Mouse (Mus musculus): ENCODE results near the gene Gprc5c.
A peak's percentile ranks its signal among the peaks of the same experiment; 100 is the strongest.

Gprc5c gene

GRCm38 (mm10) chr11:114850452-114851268 is at the start of gene Gprc5c:
Gprc5c (plus strand) TSS chr11:114851152.
- DNase-seq (ENCODE audit: extremely low spot score) = peak; percentile 74

DNA sequence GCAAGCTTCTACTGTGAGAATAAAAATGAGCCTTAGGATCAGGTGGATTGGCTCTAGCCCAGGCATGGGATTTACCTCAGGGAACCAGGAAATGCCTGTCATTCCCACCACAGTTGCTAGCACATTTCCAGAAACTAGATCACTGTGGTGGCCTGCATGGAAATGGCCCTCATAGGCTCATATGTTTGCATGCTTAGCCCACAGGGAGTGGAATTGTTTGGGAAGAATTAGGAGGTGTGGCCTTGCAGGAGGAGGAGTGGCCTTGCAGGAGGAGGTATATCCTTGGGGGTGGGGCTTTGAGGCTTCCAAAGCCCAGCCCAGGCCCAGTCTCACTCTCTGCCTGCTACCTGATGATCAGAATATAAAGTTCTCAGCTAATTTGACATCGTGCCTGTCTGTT is 49.0 kb upstream of the Gprc5c start:
- no peak for DNase-seq (ENCODE audit: extremely low spot score)

GRCm38 (mm10) chr11:114802540-114803267 is 48.2 kb upstream of the Gprc5c start:
- DNase-seq (ENCODE audit: extremely low spot score) = no peak

GRCm38 (mm10) chr11:114803990-114804389 is 47.0 kb upstream of the Gprc5c start:
- DNase-seq (ENCODE audit: extremely low spot score) = no peak

GRCm38 (mm10) chr11:114807025-114807424 is 43.9 kb upstream of the Gprc5c start:
- DNase-seq (ENCODE audit: extremely low spot score) = no peak

GRCm38 (mm10) chr11:114807686-114808427 is 43.1 kb upstream of the Gprc5c start:
- DNase-seq (ENCODE audit: extremely low spot score) = no peak

DNA sequence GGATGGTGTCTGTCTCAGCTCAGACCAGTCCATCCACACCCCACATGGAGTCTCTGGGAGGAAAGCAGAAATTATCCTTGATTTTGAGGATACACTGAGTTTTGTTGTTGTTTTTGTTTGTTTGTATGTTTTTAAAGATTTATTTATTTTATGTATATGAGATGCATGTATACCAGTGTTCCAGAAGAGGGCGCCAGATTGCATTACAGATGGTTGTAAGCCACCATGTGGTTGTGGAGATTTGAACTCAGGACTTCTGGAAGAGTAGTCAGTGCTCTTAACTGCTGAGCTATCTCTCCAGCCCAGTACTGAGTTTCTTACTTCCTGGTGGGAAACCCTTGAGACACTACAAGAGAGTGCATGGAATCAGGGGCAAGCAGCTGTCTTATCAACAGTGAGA is 41.6 kb upstream of the Gprc5c start:
- no peak for DNase-seq (ENCODE audit: extremely low spot score)

DNA sequence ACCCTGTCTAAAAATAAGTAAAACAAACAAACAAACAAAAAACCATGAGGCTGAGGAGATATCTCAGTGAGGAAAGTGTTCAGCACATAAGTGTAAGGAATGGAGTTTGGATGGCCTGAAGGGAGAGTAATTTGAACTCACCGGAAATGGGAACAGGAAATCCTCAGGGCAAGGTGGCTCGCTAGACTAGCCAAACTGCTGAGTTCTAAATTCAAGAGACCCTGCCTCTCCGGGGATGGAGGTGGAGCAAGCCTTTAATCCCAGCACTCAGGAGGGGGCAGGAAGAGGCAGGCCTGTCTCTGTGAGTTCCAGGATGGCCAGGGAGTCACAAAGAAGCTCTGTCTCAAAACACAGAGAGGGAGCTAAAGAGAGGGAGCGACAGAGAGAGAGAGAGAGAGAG is 40.6 kb upstream of the Gprc5c start:
- DNase-seq (ENCODE audit: extremely low spot score) = no peak

DNA sequence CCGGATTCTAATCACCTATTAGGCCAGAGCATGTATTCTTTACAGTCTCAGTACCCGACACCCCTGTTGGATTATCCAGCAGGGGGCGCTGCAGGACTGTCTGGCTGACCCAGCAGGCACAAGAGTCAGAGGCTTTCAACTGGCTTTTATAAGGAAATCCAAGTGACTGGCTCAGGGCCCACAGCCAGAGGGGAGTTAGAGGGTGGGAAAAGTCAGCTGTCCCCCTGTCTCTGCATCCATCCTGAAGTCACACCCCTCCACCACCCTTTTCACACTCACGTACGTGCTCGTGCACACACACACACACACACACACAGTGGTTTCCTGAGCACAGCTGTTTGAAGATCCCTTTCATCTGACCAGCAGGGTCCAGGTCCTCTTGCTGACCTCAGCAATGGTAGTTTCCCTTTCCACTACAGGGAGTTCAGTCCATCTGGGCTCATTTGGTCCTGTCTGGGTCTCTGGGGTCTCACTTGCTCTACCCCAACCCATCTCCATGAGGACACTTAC is 38.2 kb upstream of the Gprc5c start:
- peak; percentile 93 for DNase-seq (ENCODE audit: extremely low spot score)

DNA sequence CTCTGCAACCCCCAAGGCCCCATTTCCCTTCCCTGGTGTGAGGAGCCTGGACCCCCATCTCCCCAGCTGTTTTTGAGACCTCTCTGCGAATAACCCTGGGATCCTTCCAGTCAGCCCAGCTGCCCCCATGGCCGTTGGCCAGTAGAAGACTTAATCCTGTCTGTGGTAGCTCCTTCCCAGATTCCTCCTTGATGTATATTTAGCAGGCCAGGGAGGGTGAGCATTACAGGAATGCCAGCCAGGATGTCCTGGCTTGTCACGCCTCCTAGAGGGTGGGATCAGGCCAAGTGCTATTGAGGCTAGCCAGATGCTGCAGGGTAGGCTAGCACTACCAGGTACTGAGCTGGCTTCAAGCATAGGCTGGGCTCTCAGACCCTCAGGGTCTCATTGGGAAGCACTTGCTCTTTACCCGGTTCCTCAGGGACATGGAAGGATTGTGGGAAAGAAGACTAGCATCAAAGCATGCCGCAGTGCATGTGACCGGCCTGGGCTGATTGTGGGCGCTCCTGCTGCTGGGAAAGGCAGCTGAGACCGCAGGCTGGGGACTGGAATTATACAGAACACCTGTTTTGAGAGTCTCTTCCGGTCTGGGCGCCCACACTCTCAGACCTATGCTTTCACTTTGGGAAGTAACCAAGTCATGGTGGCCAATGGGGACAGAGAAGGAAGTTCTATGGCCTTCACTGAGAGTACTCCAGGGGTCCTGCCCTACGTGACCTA is 35.9 kb upstream of the Gprc5c start:
- DNase-seq (ENCODE audit: extremely low spot score) = no peak

DNA sequence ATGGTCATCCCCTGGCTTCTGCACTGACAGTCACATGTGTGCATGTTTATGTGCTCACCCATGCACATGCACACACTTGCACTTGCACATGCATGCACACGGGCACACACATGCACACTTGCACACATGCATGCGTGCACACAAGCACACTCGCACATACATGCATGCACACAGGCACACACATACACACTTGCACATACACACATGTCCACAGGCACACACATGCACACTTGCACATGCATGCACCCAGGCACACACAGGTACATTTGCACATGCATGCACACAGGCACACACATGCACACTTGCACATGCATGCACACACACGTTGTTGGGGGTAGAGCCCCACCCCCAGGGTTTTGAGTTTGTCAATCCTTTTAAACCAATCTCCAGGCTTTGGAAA is 34.0 kb upstream of the Gprc5c start:
- DNase-seq (ENCODE audit: extremely low spot score) = no peak

DNA sequence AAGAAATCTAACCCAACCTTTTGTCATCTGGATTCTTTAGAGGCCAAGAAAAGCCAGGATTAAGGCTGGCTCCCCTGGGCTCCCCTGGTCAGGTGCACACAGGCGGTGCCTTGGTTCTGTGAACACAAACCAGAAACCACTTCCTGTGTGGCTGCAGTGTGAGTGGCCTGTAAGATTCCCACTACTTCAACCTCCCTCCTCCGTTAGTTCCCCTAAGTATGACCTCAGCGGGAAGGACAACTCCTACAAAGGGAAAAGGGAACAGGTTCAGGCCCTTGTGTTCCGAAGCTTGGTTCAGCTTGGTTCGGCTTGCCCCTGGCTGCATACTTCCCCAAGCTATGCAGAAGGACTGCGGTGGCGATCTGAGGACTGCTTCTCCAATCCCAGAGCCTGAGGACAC is 32.8 kb upstream of the Gprc5c start:
- no peak for DNase-seq (ENCODE audit: extremely low spot score)

DNA sequence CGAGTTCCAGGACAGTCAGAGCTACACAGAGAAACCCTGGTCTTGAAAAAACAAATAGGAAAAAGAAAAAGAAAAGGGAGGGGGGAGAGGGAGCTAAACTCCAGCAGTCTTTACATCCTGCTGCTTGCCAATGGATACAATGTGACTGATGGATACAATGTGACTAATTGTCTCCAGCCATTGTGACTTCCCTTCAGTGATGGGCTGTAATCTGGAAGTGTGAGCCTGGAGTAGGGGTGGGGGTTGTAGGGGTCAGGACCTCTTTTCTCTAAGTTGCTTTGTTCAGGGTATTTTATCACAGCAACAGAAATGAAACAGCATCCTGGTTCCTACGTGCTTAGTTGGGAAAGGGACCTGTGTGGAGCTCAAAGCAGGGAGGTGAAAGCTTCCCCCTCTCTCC is 31.8 kb upstream of the Gprc5c start:
- DNase-seq (ENCODE audit: extremely low spot score) = no peak

- no peak for DNase-seq (ENCODE audit: extremely low spot score)
Measured at GRCm38 (mm10) chr11:114820444-114820843, 30.5 kb upstream of the Gprc5c start.

- no peak for DNase-seq (ENCODE audit: extremely low spot score)
Measured at GRCm38 (mm10) chr11:114821325-114821724, 29.6 kb upstream of the Gprc5c start.

DNA sequence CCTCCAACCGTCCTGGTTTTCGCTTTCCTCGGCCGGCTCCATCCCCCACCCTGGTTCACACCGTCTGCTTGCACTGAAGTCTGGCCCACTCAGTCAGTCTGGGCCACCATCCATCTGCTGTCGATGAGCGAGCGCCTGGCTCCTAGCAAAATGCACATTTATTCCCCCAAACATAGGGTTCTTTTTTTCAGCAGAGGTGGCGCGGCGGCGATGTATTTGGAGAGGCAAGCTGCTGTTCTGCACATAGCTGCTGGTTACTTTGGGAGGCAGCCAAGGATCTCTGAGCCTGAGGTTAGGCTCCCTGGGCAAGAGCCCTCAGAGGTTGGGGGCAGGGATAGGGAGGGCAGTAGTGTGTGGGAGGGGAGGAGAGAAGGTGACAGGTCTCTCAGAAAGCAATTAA is 28.2 kb upstream of the Gprc5c start:
- no peak for DNase-seq (ENCODE audit: extremely low spot score)

DNA sequence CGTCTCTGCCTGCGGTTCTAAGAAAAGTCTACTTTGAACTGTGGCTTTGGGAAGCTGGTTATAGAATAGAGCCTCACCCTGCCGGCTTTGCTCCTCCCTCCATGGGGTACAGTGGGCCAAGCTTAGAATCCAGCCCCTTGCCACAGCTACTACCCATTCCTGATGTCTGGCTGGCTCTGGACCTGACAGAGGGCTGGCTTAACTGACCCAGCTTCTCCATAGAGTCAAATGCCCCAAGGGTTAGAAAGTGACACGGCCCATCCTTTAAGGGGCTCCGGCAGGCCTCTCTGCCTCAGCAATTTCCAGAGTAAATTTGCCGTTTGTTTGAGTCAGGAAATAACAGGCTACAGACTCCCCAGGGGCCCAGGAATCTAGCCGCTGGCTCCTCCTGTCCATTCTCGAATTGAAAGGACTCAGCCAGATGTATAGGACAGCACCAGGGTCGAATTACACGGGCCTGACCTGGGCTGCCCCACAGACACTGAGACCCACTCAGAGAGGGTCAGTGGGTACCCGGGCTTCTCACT is 27.7 kb upstream of the Gprc5c start:
- DNase-seq (ENCODE audit: extremely low spot score) = peak; percentile 67

- DNase-seq (ENCODE audit: extremely low spot score) = no peak
Measured at GRCm38 (mm10) chr11:114826686-114827085, 24.3 kb upstream of the Gprc5c start.

DNA sequence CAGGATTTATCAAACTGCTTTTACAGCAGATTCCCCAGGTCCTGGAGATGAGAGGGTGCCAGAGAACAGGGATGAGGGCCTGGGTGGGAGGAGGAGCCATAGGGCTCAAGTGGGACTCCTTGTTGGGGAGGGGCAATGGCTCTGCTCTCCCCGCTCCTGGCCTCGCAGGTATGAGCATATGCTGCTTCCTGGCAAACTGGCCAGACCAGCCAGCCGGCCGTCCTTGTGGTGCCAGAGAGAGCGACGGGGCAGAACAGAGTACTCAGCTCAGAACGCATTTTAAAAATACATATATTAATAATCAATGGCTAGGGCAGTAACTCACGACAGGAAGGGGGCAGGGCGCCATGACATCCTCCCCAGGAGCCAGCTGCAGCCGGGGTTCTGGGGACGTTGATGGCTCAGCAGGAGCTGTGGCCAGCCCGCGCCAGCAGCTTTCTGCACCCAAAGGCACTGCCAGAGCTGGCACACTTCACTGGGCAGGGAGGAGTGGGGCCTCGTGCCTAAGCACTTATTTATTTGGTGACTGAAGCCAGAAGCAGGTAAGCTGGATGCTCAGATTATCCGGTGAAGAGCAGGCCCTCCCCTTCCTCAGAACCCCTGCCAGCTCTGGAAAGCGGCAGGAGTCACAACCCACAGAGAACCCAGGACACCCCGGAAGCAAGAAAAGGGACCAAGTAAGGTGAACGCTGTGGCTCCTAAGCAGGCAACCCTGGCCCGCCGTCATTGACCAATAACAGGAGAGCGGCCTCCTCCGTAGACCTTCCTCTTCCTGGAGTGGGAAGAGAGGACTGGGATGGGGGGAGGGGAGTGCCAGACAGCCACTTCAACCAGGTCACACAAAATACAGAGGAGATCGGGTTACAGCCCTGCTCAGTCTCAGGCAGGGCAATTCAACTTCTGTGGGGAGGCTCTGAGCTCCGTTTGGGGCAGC is 21.2 kb upstream of the Gprc5c start:
- peak; percentile 90 for DNase-seq (ENCODE audit: extremely low spot score)

- DNase-seq (ENCODE audit: extremely low spot score) = no peak
Measured at GRCm38 (mm10) chr11:114830433-114830773, 20.5 kb upstream of the Gprc5c start.

Data from embryo, embryonic 9.5 days (tissue).